Mouse (Mus musculus) lung, embryonic 14.5 days (tissue): ENCODE data around the gene Sorcs2. TPM values are rescaled to one million over a fixed set of nuclear protein-coding genes. Genes with fewer than 3 reads are reported as not detected.

ENCODE experiments used
- ATAC-seq: fragments of 200-750 bp; cut with Nextera tagmentation; 2 replicates; pipeline ENCODE4 v1.8.0; 2017; ENCODE audit warnings: mild to moderate bottlenecking, moderate TSS enrichment, moderate library complexity; ENCODE audit not compliant: insufficient read depth
- DNase-seq: peaks from one replicate; pipeline ENCODE4 v3.0.0-alpha.2; 2015
- H3K27ac ChIP-seq: fragments of 300-500 bp; sonication (generic); 2 replicates; pipeline ENCODE4 v1.5.1; 2014; ENCODE audit warnings: low read depth, mild to moderate bottlenecking, moderate library complexity
- H3K27me3 ChIP-seq: fragments of 300-500 bp; sonication (generic); 2 replicates; pipeline ENCODE4 v1.6.1; 2014; ENCODE audit warnings: low read length, control low read depth; ENCODE audit not compliant: insufficient read depth
- H3K36me3 ChIP-seq: fragments of 300-500 bp; sonication (generic); 2 replicates; pipeline ENCODE4 v1.6.1; 2014; ENCODE audit warnings: control low read depth; ENCODE audit not compliant: insufficient read depth
- H3K4me1 ChIP-seq: fragments of 300-500 bp; sonication (generic); 2 replicates; pipeline ENCODE4 v1.6.1; 2014; ENCODE audit warnings: antibody characterized with exemption, control low read depth; ENCODE audit not compliant: insufficient read depth
- H3K4me2 ChIP-seq: fragments of 300-500 bp; sonication (generic); 2 replicates; pipeline ENCODE4 v1.6.1; 2014; ENCODE audit warnings: mild to moderate bottlenecking
- H3K4me3 ChIP-seq: fragments of 300-500 bp; sonication (generic); 2 replicates; pipeline ENCODE4 v1.5.1; 2014; ENCODE audit warnings: low read depth, low read length
- H3K9ac ChIP-seq: fragments of 300-500 bp; sonication (generic); 2 replicates; pipeline ENCODE4 v1.6.1; 2014
- H3K9me3 ChIP-seq: fragments of 300-500 bp; sonication (generic); 2 replicates; pipeline ENCODE4 v1.6.1; 2016; ENCODE audit warnings: low read depth, low read length, control low read depth
- CTCF ChIP-seq: IDR thresholded peaks from 2 replicates; pipeline ENCODE4 v1.5.1; 2016; ENCODE audit warnings: antibody characterized with exemption, low read depth
- WGBS: fragments of 180-500 bp; shearing (Covaris S2); extraction: QIAGEN DNeasy Blood & Tissue Kit; methylation state at CpG from one replicate; pipeline ENCODE4 v1.1.7; 2014; 5-methylcytosine and 5-hydroxymethylcytosine counted together
- polyA plus RNA-seq: library from polyadenylated mRNA; unstranded; fragments of >200 nt; fragmentation: Nextera tagmentation; extraction: Ambion mirVana; gene quantifications from 2 replicates; pipeline ENCODE4 v1.2.1, GENCODE M21; 2014

The Sorcs2 gene
- polyA plus RNA-seq = 17.5 and 20.6 TPM in 2 replicates

- peak; percentile 76 for TF ChIP-seq CTCF
- ATAC-seq (peak; percentile 81), DNase-seq (peak; percentile 93)
- H3K4me2 ChIP-seq = peak within 1 kb of the TSS; percentile 99
- under 1% methylated on average over 42 of the region's 45 CpGs for WGBS
- H3K9ac ChIP-seq = peak within 1 kb of the TSS; percentile 76
- no peaks in the 10 kb centered on the region for H3K27me3 ChIP-seq
- H3K9me3 ChIP-seq = no peaks in the 10 kb centered on the region
- H3K4me1 ChIP-seq = peaks cover 15% of the 10 kb centered on the region; the same call in 1 of the 2 replicates
- H3K4me3 ChIP-seq = peak within 1 kb of the TSS; percentile 71
- peak within 1 kb of the TSS; percentile 54; the same call in 1 of the 2 replicates for H3K27ac ChIP-seq
- H3K36me3 ChIP-seq = no peaks in the 10 kb centered on the region
These were observed at the start of gene Sorcs2 for GRCm38 (mm10) chr5:36397837-36398282. Sorcs2 (minus strand) TSS chr5:36398139.

DNA sequence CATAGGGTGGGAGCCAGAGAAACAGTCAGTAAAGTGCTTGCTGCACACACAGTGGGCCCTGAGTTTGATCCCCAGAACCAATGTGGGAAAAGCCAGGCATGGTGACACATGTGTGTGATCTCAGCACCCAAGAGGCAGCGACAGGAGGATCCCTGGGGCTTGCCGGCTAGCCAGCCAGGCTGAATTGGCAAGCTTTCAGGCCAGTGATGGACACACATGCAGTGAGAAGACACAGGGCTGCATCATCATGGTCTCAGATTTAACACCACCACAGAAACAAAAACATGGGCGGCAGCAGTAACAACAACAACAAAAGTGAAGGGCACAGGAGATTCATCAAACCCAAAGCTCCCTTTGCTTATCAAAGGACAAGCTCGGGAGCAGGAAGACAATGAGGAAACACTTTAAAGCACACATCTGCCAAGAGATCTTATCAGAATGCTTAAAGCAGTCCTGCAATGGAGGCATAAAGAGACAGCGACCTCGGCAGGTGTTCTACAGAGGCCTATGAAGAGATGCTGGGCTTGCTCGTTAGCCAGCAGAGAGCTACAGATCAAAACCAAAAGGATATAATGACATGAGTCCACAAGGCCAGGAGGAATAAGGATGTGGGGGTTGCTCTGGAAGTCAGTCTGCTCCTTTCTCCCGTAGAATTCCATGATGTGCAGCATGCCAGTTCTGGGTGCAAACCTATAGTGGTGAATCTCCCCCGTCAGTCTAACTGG, 48.4 kb upstream of the Sorcs2 start:
- Histone ChIP-seq H3K36me3 (no peaks in the 10 kb centered on the region), H3K27me3 (peaks cover 5% of the 10 kb centered on the region; the same call in 1 of the 2 replicates), H3K9ac (no peak overlapping the region), H3K9me3 (no peaks in the 10 kb centered on the region), H3K4me2 (no peak overlapping the region), H3K27ac (no peak overlapping the region), H3K4me1 (no peaks in the 10 kb centered on the region), H3K4me3 (no peak overlapping the region)
- DNase-seq (no peak), ATAC-seq (no peak)
- WGBS = 26% methylated on average over 9 of the region's 9 CpGs
- TF ChIP-seq CTCF = no peak

DNA sequence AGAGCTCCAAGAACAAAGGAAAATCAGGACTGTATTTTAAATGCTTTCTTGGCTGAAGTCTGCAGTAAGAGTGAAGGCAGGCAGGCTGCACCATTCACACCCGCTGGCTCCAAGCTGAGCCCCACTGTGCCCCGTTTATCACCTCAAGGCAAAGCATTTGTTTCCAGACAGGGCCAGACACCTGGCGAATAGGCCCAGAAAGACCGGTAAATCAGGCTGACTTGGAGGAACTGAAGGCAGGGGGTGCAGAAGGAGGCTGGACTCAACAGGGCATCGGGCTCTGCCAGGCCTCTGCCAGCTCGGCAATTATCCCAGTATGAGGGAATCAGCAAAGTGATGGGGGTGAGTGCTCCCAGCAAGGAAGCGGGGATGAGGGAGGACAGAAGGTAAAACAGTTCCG, 47.1 kb upstream of the Sorcs2 start:
- TF ChIP-seq CTCF = no peak
- H3K4me3 ChIP-seq = no peak overlapping the region
- no peak overlapping the region for H3K27ac ChIP-seq
- WGBS = 19% methylated on average over 8 of the region's 8 CpGs
- H3K4me2 ChIP-seq = no peak overlapping the region
- ATAC-seq (no peak), DNase-seq (no peak)
- no peaks in the 10 kb centered on the region for H3K36me3 ChIP-seq
- H3K27me3 ChIP-seq = peaks cover 5% of the 10 kb centered on the region; the same call in 1 of the 2 replicates
- no peaks in the 10 kb centered on the region for H3K4me1 ChIP-seq
- H3K9ac ChIP-seq = no peak overlapping the region
- no peaks in the 10 kb centered on the region for H3K9me3 ChIP-seq

DNA sequence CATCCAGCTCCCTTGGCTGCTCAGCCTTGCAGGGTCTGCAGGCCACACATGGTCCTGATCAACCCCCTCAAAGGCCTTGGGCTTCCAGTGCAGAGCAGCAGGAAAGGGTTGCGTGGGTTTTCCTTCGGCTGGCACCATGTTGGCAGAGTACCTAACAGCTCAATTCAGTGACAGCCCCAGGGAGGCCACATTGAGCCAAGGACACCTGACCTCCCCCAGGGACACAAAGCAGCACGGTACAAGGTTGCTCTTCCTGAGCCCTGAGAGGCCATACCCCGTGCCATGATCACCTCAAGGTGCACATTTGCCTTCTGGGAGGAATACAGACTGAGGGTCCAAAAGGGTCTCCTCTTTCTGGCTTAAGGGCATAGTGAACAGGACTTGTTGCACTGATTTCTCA, 46.7 kb upstream of the Sorcs2 start:
- no peak overlapping the region for H3K4me3 ChIP-seq
- WGBS = 53% methylated on average over 4 of the region's 4 CpGs
- no peaks in the 10 kb centered on the region for H3K36me3 ChIP-seq
- ATAC-seq (no peak), DNase-seq (no peak)
- no peak for TF ChIP-seq CTCF
- H3K4me2 ChIP-seq = no peak overlapping the region
- no peaks in the 10 kb centered on the region for H3K9me3 ChIP-seq
- no peaks in the 10 kb centered on the region for H3K4me1 ChIP-seq
- H3K9ac ChIP-seq = no peak overlapping the region
- H3K27ac ChIP-seq = no peak overlapping the region
- peaks cover 5% of the 10 kb centered on the region; the same call in 1 of the 2 replicates for H3K27me3 ChIP-seq

- TF ChIP-seq CTCF = no peak
- WGBS = 57% methylated on average over 3 of the region's 3 CpGs
- 0 out of 2 replicates have a peak, but pooled peaks cover 3% of the 10 kb centered on the region for H3K27me3 ChIP-seq
These were observed 42.8 kb upstream of the Sorcs2 start for GRCm38 (mm10) chr5:36440741-36441140.

GRCm38 (mm10) chr5:36436858-36437257, 38.9 kb upstream of the Sorcs2 start:
- Histone ChIP-seq H3K27ac (no peak overlapping the region), H3K36me3 (no peaks in the 10 kb centered on the region), H3K4me1 (no peaks in the 10 kb centered on the region), H3K4me2 (no peak overlapping the region), H3K4me3 (no peak overlapping the region), H3K9me3 (no peaks in the 10 kb centered on the region), H3K9ac (no peak overlapping the region), H3K27me3 (no peaks in the 10 kb centered on the region)
- 78% methylated on average over 4 of the region's 4 CpGs for WGBS
- TF ChIP-seq CTCF = no peak
- no peak for DNase-seq
- ATAC-seq = no peak

More at GRCm38 (mm10) chr5:36440741-36441140, 42.8 kb upstream of the Sorcs2 start:
- Histone ChIP-seq H3K4me1 (no peaks in the 10 kb centered on the region), H3K9ac (no peak overlapping the region), H3K4me3 (no peak overlapping the region), H3K27ac (no peak overlapping the region), H3K4me2 (no peak overlapping the region), H3K9me3 (no peaks in the 10 kb centered on the region), H3K36me3 (no peaks in the 10 kb centered on the region)
- ATAC-seq (no peak), DNase-seq (no peak)

GRCm38 (mm10) chr5:36434398-36434967, 36.5 kb upstream of the Sorcs2 start:
- Histone ChIP-seq H3K36me3 (no peaks in the 10 kb centered on the region), H3K4me3 (no peak overlapping the region), H3K27ac (no peak overlapping the region), H3K9ac (no peak overlapping the region), H3K27me3 (no peaks in the 10 kb centered on the region), H3K9me3 (no peaks in the 10 kb centered on the region), H3K4me1 (no peaks in the 10 kb centered on the region), H3K4me2 (no peak overlapping the region)
- WGBS = 70% methylated on average over 9 of the region's 9 CpGs
- ATAC-seq = no peak
- DNase-seq = no peak
- TF ChIP-seq CTCF = no peak
